Mouse (Mus musculus) adrenal gland, postnatal 36 days (tissue): ENCODE measurements around the gene Srsf3. TPM values are rescaled to one million over a fixed set of nuclear protein-coding genes. Genes with fewer than 3 reads are reported as not detected.

Experiments used
- DNase-seq, 2 experiments: peaks; one replicate each; pipeline ENCODE4 v3.0.0; 2021; ENCODE audit warnings: mixed read lengths in 1 of 2
- total RNA-seq, 2 experiments: library from RNA; stranded (reverse); gene quantifications; 2 replicates each; pipeline ENCODE4 v1.2.3; 2021

The Srsf3 gene
- total RNA-seq, 2 experiments from 2014 or later, result 147 to 148 TPM

DNA sequence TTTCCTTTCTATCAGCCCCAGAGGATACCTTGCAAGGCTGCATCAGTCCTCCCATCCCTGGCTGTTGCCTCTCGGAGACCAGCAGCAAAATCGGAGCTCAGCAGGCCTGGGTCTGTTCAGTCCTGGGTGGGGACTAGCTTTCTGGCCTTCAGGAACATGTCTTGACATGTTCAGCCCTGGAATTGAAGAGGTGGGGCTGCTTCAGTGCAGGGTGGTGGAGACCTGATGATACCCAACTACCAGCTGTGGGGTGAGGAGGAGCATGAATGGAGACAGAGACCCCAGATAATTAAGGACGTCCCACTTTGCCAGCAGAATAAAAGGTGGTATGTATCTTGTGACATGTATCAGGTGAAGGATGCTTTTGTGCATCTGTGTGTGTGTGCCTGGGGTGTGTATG is 58.3 kb downstream of the Srsf3 start, which contains the start of gene Cdkn1a:
Gene Cdkn1a, plus strand, starts transcription at position 201 of the 400 bp plus-strand sequence.
- no peak for DNase-seq

DNA sequence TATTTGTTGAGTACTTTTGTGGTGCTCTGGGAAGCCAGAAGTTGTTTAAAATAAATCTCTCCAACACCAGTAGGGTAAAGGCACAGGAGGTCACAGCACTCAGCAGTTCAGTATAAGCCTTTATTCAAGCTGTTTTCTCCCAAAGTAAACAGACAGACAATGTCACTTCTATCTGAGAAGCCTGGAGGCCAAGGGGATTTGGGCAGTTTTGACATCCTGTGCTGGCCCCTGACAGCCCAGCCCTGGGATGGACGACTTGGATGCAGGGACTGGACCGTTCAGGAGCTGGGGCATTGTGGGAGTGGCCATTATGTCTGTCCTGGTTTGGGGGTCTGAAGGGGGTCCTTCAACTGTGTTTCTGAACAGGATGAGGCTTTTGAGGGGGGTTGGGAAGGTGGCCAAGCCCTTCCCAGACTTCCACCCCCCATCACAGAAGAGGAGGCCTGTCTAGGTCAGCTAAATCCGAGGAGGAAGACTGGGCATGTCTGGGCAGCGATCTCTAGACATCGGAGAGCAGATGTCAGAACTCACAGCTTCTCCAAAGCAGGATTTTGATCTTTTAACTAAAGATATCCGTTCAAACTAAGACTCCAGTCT is 59.0 kb downstream of the Srsf3 start:
- DNase-seq, result no peak

DNA sequence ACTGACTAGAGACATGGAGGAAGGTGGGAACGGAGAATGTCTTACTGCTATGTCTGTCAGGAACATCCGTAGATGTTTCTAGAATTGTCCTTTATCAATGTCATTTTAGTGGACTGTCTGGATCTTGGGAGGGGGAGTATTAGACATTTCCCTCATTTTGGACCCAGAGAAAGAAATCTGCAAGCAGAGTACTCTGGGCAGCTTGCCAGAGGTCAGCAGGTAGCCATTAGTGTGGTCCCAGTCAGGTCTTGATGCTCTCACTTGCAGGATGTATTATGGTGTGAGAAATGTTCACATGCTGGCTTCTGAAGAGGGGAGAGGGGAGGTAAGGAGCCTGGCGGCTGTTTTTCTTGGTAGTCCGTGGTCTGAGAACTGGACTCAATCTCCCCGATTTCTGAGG is 60.1 kb downstream of the Srsf3 start:
- no peak for DNase-seq

Other genes starting within 250 kb of the Srsf3 start
- 100 to 1,000 TPM in 1 of 2 experiments, 10 to 100 TPM in 1; 64.8 to 101 TPM for gene Brpf3, start 231.5 kb upstream of the Srsf3 start, total RNA-seq
- under 1 TPM in 1 of 2 experiments, not detected in 1; 0.23 TPM for gene Pnpla1, start 174.2 kb upstream of the Srsf3 start, total RNA-seq
- gene 4930539E08Rik, start 117.3 kb upstream of the Srsf3 start, total RNA-seq, result not detected
- not detected for gene Pxt1, start 88.8 kb upstream of the Srsf3 start, total RNA-seq
- 10 to 100 TPM; 54.8 to 60.0 TPM for gene Kctd20, start 80.7 kb upstream of the Srsf3 start, total RNA-seq
- 10 to 100 TPM; 53.4 to 55.9 TPM for gene Stk38, start 24.6 kb upstream of the Srsf3 start, total RNA-seq
- 10 to 100 TPM; 22.1 to 78.4 TPM for gene Cdkn1a, start 58.3 kb downstream of the Srsf3 start, total RNA-seq
- gene Rab44, start 81.5 kb downstream of the Srsf3 start, total RNA-seq, result under 1 TPM; 0.20 to 0.50 TPM
- under 1 TPM; 0.17 to 0.76 TPM for gene Cpne5, start 205.5 kb downstream of the Srsf3 start, total RNA-seq
- 10 to 100 TPM; 20.4 to 25.3 TPM for gene Ppil1, start 231.6 kb downstream of the Srsf3 start, total RNA-seq
- 100 to 1,000 TPM; 112 to 130 TPM for gene BC004004, start 236.2 kb downstream of the Srsf3 start, total RNA-seq